Mouse (Mus musculus): ENCODE measurements around the gene Timm29.
"Not testable (repeated sequence)": the region's sequence is repeated elsewhere in the genome, so short reads cannot be mapped to it uniquely, and the experiment has no call there.

Gene Timm29

GRCm38 (mm10) chr9:21578226-21578625, 14.3 kb upstream of the Timm29 start:
- DNase-seq (ENCODE audit: low spot score): no peak

DNA sequence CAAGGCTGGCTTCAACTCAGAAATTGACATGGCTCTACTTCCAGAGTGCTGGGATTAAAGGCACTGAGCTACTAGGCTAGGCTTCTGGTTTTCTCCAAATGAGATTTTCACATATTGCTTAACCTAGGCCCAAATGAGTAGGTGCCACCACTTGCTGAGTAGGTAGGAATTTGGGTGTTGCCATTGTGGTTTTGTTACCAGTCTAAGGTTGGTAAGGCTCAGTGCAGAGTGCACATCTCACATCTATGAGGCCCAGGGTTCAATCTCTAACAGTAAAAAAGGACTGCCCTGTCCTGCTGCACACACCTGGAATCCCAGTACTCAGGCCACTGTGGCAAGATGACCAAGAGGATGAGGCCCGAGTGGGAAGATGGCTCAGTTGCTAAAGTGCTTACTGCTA, 7.1 kb upstream of the Timm29 start:
- DNase-seq (ENCODE audit: low spot score): no peak

DNA sequence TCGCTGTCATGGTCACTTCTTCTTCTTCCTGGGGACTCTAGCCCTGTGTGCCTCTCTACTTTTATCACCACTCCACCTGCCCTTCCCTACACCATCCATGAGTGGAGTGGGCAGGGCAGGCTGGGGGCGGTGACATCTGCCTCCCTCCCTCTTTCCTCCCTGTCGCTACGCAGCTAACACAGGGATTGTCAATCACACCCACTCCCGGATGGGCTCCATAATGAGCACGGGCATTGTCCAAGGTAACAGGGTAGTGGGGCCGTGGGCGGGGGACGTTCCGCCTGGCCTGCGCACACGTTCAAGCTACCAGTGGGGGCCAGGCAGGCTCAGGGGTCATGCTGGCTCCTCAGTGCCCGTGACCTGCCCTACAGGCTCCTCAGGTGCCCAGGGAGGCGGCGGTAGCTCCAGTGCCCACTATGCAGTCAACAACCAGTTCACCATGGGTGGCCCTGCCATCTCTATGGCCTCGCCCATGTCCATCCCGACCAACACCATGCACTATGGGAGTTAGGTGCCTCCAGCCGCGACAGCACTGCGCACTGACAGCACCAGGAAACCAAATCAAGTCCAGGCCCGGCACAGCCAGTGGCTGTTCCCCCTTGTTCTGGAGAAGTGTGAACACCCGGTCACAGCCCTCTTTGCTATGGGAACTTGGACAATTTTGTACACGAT, 4.7 kb upstream of the Timm29 start:
- DNase-seq (ENCODE audit: low spot score): no peak

- DNase-seq (ENCODE audit: low spot score): no peak
Observed at GRCm38 (mm10) chr9:21588350-21588749, 4.2 kb upstream of the Timm29 start.

DNA sequence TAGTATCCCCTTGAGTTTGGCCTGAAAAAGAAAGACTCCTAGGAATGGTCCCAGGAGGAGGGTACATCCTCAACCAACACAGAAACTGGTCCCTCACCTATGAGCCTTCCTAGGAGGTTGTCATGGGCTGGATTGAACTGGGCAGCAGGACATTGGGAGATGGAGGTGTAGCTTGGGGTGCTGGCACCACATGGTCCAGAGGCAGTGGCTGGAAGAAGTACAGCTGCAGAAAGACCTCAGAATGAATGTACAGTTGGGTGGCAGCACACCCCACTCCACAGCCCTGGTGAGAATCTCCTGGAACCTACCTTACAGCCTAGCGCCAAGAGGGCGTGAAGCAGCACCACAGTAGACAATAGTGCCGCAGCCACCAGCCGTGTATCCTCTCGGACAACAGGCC, 3.0 kb upstream of the Timm29 start:
- no peak for DNase-seq (ENCODE audit: low spot score)

DNA sequence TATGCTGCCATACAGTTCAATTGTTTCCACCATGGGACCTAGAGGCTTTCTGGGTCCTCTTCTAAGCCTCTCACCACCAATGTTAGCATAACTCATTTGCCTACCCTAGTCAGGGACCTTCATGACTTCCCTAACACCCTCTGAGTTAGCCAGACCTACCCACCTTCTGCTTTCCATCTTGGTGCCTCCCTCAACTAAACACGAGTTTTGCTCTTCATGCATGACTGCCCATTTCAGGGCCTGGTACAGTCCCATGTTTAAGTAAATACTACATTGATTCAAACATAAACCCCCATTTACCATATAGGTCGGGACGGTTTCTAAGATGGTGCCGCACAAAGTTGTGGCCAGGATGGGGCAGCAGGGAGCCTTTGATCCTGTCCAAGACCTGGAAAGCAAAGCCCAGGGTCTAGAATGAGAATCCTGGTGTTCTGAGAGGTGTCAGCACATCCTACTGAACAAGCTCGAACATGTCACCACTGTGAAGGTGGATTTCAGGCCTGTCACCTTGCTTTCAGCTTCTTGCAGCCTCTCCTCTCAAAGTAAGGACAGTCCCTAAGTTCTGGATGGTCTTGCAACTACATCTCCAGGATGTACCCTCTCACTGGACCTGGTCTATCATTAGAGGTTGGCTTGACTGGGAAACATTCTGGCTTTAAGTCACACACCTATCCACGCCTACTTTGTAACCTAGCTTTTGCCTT, 1.2 kb upstream of the Timm29 start:
- DNase-seq (ENCODE audit: low spot score): no peak

- DNase-seq (ENCODE audit: low spot score): no peak
Observed at GRCm38 (mm10) chr9:21591831-21592702, 455 bp upstream of the Timm29 start.

- DNase-seq (ENCODE audit: low spot score): peak; percentile 26
Observed at GRCm38 (mm10) chr9:21593122-21593721, 700 bp downstream of the Timm29 start.

- DNase-seq (ENCODE audit: low spot score): not testable (repeated sequence)
Observed at GRCm38 (mm10) chr9:21594350-21594749, 1.8 kb downstream of the Timm29 start.

DNA sequence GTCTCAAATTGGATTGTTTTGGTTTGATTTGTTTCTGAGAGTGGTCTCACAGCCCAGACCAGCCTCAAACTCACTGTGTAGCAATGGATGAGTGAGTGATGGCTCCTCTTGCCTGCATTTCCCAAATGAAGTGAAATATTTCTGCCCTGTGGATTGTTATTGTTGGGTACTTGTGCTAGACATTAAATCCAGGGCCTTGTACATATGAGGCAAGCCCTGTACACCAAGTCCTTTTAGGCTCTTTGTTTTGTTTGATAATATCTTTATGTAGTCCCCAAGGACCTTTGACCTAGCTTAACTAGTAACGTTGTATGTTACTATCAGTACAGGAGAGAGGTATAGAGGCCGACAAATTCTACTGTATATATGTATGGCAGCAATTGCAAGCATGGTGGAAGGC, 2.3 kb downstream of the Timm29 start:
- DNase-seq (ENCODE audit: low spot score): no peak

- DNase-seq (ENCODE audit: low spot score): peak; percentile 48
Observed at GRCm38 (mm10) chr9:21598198-21598597, 5.7 kb downstream of the Timm29 start.

DNA sequence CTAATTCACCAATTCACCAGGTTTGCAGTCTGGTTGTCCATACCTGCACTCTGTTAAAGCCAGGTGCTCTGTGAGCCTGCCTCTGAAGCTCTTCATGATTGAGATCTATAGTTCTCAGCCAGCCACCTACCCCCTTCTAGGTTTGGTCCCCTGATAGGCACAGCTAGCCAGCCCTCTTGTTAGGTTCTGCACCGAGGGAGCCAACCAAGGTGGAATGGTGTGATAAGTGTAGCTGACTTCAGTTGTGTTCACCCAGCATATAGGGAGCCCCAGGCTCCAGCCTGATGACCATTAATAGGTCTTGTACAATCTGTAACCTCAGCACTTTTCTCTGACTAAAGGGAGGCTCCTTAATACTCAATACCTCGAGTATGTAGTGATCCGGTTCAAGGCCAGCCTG, 7.7 kb downstream of the Timm29 start:
- no peak for DNase-seq (ENCODE audit: low spot score)

DNA sequence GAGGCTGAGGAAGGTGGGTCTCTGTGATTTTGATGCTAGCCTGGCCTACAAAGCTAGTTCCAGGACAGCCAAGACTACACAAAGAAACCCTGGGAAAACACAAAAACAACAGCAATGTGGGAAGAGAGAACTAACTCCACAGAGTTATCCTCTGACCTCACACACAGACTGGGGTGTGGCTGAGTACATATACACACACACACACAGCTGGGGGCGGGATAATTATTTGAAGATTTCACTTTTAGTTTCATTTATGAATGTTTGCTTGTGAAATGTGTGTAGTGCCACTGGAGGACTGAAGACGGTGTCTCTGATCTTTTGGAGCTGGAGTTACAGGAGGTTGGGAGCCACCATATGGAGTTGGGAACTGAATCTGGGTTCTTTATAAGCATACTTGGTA, 8.6 kb downstream of the Timm29 start:
- DNase-seq (ENCODE audit: low spot score): no peak

DNA sequence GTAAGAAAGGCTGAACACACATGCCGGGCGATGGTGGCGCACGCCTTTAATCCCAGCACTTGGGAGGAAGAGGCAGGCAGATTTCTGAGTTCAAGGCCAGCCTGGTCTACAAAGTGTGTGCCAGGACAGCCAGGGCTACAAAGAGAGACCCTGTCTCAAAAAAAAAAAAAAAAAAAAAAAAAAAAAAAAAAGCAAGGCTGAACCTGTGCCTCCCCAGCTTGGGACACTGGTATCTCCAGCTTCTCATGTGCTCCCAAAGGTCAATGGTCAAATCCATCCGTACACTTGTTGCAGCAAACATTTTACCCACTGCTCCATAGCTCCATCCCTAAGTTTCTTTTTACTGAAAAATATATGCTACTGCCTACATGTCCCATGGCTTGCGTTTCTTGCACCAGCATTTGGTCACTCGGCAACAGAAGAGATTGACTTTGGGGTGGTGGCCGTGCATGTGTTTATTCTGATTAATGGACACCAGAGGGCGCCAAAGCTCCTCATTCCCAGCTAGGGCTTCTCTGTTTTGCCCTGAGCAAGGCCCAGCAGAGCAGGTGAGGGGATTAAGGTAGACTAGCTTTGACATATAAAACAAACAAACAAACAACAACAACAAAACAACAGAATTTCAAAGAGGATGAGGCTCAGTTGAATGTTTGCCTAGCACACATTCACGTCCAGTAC, 9.3 kb downstream of the Timm29 start:
- DNase-seq (ENCODE audit: low spot score): peak; percentile 71

GRCm38 (mm10) chr9:21604119-21604518, 11.6 kb downstream of the Timm29 start:
- no peak for DNase-seq (ENCODE audit: low spot score)

DNA sequence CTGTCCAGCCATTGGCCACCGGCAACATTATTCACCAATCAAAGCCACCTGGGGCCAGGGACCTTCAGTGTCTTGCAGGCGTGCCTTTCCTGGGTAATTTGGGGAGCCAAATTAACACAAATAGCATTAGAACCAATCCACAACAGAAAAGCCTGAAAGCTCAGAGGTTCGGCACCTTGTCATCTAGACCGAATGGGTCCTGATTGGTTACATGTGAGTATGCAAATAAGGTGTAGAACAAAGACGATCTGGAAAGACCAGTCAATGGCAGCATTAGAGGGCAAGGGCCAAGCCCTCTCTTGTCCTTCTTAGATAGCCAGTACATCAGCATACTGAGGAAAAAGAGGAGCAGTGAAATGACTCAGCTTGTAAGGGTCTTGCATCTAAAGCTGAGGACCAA, 13.3 kb downstream of the Timm29 start:
- DNase-seq (ENCODE audit: low spot score): no peak

GRCm38 (mm10) chr9:21606648-21607047, 14.1 kb downstream of the Timm29 start:
- no peak for DNase-seq (ENCODE audit: low spot score)

- DNase-seq (ENCODE audit: low spot score): peak; percentile 87
Observed at GRCm38 (mm10) chr9:21609861-21610260, 17.3 kb downstream of the Timm29 start.

- DNase-seq (ENCODE audit: low spot score): no peak
Observed at GRCm38 (mm10) chr9:21614864-21615616, 22.5 kb downstream of the Timm29 start.

DNA sequence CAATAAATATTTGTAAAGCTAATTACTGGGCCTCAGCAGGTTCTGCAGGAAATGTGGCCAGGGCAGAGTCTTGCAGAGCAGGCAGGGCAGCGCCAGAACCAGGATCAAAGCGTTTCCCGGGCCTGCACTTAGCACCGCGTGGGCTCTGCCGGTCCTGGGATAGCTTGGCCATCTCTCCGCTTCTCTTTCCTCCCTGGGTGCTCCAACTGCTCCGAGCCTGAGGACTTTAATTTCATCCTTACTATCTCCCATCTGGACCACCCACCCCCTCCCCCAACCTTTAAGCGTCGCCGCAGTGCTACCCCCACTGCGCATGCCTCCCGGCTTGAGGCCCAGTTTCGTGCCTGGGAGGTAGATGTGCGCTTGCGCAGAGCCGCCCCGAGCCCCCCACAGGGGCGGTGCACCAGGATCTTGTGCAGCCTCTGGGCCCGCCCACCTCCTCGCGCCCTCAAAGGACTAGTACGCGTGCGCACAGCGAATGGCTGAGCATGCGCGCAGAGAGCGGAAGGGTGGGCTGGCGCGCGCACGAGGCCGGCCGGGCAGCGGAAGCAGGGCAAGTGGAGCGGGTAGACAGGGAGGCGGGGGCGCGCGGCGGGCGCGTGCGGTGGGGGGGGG, 23.2 kb downstream of the Timm29 start, which contains the start of gene Smarca4:
Gene Smarca4 (plus strand): TSS at position 553 of the 615 bp plus-strand sequence.
- peak; percentile 99 for DNase-seq (ENCODE audit: low spot score)

Data from T-cell, adult 2 months (primary cell).